Mouse (Mus musculus): ENCODE data around the gene F3.

The F3 gene

GRCm38 (mm10) chr3:121707106-121707505 lies 16.2 kb upstream of the F3 start:
- no peak for DNase-seq (ENCODE audit: low spot score)

- DNase-seq (ENCODE audit: low spot score), result no peak
These were observed 12.3 kb upstream of the F3 start for GRCm38 (mm10) chr3:121710894-121711531.

DNA sequence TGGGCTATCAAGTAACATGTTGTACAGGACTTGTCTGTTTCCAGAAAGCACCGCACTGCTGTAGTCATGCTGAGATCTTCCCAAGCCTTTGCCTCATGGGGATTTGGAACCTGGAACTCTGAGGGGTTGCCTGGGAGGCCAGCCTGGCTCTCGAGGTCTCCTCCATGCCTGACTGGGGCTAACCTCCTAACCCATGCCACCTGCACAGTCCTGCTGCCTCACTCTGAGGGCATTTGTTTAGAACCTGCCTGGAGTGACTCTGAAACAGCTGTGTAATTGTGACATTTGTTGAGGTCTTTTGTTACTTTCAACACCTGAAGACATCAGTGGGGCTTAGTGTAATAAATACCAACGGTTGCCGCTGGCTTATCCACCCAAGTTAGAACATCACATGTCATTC lies 11.1 kb upstream of the F3 start:
- no peak for DNase-seq (ENCODE audit: low spot score)

GRCm38 (mm10) chr3:121713151-121713701 lies 10.1 kb upstream of the F3 start:
- DNase-seq (ENCODE audit: low spot score), result no peak

- DNase-seq (ENCODE audit: low spot score), result no peak
These were observed 9.5 kb upstream of the F3 start for GRCm38 (mm10) chr3:121713816-121714215.

GRCm38 (mm10) chr3:121714461-121714860 lies 8.9 kb upstream of the F3 start:
- no peak for DNase-seq (ENCODE audit: low spot score)

DNA sequence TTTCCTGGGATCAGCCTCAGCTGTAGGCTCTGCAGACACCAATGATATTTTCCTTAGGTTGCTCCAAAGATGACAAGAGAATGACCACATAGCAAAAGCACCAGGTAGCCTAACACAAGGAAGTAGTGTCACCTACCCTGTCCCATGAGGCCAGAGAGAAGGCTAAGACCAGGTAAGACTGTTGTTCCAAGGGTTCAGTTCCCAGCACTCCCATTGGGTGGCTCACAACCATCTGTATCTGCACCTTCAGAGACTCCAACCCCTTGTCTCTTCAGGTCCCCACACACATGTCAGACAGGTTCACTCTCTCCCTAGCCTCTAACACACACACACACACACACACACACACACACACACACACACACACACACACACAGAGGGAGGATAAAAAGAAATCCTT lies 8.0 kb upstream of the F3 start:
- no peak for DNase-seq (ENCODE audit: low spot score)

DNA sequence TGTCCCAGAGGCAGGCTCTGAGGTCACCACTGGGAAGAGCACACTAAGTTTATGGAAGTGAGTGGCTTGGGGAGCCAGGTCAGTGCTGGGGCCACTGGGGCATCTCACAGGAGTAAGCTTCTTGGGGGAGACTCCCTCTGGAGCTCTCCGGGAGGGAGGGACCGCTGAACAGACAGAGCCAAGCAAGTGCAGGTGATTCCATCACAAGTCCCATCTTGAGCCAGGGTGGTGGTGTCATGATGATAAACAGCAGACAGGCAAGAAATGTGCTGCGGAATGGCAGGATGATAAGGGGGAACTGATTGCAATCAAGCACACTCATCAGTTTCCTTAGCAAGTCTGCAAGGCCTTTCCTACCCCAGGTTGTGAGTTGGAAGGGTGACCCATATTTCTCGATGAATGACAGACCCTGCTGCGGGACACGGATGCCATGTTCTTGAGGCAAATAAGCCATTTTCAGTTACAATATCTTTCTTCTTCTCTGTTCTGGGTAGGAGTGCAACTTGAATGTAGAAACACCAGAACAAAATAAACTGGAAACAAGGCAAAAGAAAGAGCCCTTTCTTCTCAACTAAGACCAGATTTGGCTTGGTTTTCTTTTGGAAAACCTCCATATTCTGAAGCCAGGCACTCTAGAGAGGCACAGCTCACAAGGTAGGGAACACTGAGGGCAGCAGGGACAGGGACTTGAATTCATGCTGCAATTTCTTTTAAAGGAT lies 7.4 kb upstream of the F3 start:
- DNase-seq (ENCODE audit: low spot score), result no peak

DNA sequence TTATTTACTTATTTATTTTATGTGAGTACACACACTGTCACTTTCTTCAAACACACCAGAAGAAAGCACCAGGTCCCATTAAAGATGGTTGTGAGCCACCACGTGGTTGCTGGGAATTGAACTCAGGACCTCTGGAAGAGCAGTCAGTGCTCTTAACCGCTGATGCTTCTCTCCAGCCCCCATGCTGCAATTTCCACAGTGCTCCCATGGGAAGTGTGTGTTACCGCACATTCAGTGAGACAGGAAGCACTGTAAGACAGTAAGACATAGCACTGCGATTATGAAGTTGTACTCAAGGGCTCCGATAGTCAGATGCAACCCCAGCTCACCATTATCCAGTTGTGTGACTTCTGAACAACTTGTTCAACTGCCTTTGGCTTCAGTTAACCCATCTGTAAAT lies 6.9 kb upstream of the F3 start:
- no peak for DNase-seq (ENCODE audit: low spot score)

- no peak for DNase-seq (ENCODE audit: low spot score)
These were observed 4.7 kb upstream of the F3 start for GRCm38 (mm10) chr3:121718679-121719078.

DNA sequence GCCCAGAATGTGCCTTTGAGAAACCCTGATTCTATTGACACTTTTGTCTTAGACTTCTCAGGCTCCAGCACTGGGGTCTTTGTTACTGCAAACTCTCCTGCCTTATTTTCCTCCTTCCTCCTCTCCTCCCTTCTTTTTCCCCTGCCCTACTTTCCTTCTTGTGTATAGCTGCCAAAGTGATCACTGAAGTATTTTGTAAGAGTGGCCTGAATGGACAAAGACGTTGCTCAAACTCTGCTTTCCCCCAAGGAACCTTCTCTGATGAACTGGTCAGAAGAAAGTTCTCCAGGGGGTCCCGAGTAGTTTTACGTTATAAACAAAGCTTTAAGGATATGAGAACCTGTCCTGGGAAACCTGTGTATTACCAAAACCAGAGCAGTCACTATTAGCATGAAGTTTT lies 3.6 kb upstream of the F3 start:
- no peak for DNase-seq (ENCODE audit: low spot score)

DNA sequence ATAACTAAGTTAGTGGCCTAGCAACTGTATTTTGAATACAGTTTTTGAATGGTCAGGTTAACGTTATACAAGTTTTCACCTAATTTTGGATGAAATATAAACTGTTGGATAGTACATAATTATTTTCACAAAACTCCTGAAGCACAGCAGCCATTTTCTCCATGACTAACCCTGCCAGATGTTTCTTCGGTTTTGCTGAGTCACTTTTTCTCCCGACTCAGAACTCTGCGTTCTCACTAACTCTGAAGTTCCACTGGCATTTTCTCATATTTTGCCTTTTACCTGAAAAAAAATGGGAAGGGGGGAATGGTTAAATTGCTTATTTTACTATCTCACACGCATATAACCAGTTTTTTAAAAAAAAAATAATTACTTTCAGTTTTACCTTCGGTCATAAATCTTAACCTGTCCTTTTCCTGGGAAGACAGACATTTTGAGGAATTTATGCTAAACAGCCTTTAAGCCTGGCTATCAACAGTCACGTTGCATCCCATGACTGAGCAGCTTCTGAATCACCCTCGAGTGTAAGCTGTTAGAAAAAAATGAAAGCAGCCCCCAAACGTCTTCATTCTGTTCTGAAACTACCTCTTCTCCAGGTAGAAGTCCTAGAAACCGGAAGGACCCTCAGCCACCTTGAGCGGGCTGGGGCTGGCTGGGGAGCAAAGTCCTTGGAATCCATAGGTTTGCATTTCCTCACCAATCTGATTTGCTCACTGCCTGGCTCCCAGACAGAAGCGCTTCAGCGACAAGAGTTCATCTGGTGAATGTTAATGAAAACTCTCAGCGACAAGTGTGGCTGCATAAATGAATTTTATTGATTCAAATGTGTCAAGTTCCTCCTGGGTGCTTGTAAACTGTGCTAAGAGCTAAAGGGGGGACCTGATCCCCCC lies 2.3 kb upstream of the F3 start:
- DNase-seq (ENCODE audit: low spot score), result no peak

DNA sequence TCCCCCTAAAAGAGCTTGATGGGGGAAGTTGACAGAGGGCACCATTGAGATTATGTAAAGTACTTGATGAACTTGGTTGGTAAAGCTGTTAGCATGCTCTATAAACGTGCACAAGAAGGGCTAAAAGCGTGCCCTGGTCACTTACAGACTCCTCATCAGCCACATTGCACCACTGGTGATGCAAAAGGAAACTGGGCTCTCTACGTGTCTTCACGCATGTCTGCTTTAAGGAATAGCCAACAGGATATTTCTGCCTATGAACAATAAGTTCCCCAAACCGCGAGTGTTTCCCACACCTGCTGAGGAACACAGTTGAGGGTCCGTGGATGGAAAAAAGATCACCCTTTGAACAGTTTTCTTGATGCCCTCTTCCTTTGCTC lies 1.7 kb upstream of the F3 start:
- DNase-seq (ENCODE audit: low spot score), result peak; percentile 34

GRCm38 (mm10) chr3:121723968-121724524 lies 709 bp downstream of the F3 start:
- DNase-seq (ENCODE audit: low spot score), result no peak

GRCm38 (mm10) chr3:121724553-121724952 lies 1.2 kb downstream of the F3 start:
- DNase-seq (ENCODE audit: low spot score), result no peak

DNA sequence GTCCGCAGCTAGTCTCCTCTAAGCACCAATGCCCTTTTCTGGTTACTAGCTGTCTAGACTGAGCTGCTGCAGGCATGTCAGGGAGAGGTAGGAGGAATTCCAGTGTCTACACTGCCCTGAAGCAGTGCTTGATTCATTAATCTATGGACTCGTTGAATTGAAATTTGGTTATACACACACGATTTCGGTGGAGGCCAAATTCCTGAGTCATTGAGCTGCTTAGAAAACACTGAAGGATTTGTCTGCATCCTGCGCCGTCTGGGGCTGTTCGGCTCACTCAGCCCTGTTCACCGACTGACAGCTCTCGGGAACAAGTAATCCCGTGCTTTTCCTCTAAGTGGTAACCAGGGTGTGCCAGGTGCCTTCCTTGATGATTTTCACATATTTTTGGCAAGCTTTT lies 2.3 kb downstream of the F3 start:
- no peak for DNase-seq (ENCODE audit: low spot score)

DNA sequence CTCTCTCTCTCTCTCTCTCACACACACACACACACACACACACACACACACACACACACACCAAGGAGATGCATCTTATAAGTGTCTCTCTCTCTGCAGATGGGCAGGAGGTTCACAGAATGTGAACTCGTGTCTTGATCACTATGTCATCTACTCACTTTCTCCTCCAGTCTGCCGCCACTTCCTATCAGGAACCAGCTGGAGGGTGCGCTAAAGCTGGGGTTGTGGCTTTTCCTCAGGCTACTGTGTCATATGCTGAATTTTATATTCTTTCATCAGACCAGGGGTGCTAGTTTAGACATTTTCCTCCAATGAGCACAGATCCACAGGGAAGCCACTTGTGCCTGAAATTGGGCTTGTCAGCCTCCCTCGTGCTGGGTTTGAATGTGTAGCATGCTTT lies 6.3 kb downstream of the F3 start:
- no peak for DNase-seq (ENCODE audit: low spot score)

DNA sequence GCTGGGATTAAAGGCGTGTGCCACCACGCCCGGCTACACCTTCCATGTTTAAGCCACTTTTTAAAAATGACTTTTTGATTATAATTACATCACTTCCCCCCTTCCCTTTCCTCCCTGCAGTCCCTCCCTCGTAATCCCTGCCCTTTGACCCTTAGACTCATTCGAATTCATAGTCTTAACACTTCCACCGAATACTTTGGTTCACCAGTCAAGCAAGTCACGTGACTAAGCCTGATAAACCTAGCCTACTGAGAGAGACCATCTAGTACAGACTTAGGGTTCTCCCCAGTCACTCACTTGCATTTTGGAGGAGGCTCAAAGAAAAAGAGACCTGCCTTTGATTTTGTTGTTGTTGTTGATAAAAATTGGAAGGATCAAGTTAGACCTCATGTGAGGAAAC lies 12.2 kb downstream of the F3 start:
- DNase-seq (ENCODE audit: low spot score), result no peak

DNA sequence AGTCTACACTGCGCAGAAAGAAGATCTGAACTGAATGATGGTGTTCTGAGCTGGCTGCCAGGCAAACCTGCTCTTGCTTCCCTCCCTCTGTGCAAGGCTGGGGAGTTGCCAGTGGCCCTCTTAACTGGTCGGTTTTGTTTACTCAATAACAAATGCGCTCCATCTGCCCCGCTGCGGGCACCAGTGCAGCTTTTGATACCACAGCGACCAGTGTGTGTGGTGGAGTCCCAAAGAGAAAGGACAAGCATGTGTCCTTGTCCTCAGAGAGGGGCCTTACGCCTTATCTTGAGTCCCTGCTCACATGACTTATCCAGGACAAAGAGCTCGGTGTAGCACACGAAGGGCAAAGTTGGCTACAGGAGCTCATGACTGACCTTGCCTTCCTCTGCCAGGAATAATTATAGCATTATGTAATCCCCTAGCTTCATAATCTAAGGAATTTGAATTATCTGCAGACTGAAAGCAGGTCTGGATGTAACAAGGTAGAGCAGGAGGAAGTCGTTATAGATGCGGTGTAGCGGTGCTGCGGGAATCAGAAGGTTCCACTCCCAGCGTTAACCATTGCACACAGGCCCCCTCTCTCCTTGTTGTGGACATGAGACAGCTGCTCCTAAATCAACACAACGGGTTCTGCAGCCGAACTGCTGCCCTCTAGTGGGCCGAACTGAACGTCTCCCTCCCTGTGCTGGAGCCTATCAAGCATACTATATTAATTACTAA lies 12.8 kb downstream of the F3 start:
- DNase-seq (ENCODE audit: low spot score), result peak; percentile 78

DNA sequence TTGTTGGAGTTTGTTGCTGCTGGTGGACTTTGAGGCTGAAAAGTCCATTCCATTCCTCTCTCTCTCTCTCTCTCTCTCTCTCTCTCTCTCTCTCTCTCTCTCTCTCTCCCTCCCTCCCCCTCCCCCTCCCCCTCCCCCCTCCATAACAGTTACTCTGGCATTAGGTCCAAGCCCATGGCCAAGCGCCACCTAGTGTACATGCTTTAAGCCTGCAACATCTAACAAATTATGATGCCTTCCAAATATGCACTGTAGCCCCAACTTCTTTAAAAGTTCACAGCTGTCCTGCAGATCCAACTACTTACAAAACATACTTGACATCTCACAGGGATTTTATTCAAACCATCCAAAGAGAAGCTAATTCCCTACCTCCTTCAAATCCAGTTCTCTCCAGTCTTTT lies 14.1 kb downstream of the F3 start:
- peak; percentile 28 for DNase-seq (ENCODE audit: low spot score)

- DNase-seq (ENCODE audit: low spot score), result no peak
These were observed 14.6 kb downstream of the F3 start for GRCm38 (mm10) chr3:121737901-121738300.
